Mouse (Mus musculus): Measurements from ENCODE around the gene Zfp644. TPM values are rescaled to one million over a fixed set of nuclear protein-coding genes. Genes with fewer than 3 reads are reported as not detected.

The Zfp644 gene
- 57.5 and 82.8 TPM in 2 replicates for polyA plus RNA-seq (2014; fragmentation: Nextera tagmentation; extraction: Ambion mirVana)

DNA sequence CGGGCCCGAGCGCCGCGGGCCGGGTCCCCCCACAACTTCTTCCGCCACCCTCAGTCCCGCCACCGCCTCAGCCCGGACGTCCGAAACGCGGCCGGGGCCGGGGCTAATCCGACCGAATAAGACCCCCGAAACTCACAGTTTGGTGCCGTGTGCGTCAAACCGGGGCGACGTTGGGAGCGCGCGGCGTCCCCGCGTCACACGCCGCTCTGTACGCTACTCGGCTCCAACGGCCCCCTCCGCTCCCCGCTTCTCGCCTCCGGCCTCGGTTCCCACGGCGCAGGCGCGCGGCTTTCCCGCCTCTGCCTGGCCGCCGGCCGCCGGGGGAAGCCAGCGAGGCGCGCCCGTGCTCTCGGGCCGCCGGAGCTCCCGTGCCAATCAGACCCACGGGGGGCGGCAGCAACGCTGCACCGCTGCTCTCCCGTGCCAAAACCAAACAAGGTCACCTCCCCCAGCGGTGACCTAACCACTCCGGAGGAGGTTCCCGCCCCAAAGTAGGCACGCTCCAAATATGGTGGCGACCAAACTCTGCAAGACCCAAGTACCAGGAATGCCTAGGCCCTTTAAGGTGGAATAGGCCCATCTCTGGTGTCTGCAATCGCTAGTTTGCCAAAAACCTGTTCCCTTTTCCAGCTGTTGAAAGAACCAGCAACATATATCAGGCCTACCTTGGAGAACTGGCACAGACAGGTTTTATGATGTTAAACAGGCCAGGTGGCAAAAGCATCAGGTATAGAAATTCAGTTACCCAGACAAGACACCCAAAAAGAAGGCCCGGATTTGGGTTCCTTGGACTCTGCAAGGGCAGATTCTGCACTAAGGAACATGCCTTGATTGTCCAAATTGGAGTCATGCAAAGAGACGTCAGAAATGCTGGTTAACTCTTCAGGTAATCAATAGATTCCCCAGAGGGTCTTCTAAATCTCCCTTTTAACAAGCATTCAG lies at the start of gene Zfp644:
Zfp644 (minus strand) TSS at position 892 of the 942 bp plus-strand sequence.
- H3K9me3 ChIP-seq (replicated peaks; ENCODE audit: control insufficient read depth, low read length): no peaks in the 10 kb centered on the region
- WGBS (ENCODE audit: insufficient replicate concordance): 2% methylated on average over 58 of the region's 71 CpGs
- H3K4me3 ChIP-seq (ENCODE audit: low read depth, low read length): peak within 1 kb of the TSS; percentile 94
- peak within 1 kb of the TSS; percentile 99 for H3K9ac ChIP-seq (ENCODE audit: low read depth, low read length)
- no peaks in the 10 kb centered on the region for H3K36me3 ChIP-seq (ENCODE audit: control insufficient read depth, insufficient read depth, low read length)
- peak within 1 kb of the TSS; percentile 99 for H3K27ac ChIP-seq (ENCODE audit: low read depth, low read length)
- no peaks in the 10 kb centered on the region for H3K27me3 ChIP-seq (ENCODE audit: control insufficient read depth, insufficient read depth, low read length)
- ATAC-seq (replicated peaks; ENCODE audit: insufficient number of reproducible peaks, low FRiP score, low TSS enrichment): peak; percentile 87
- peaks cover 20% of the 10 kb centered on the region for H3K4me1 ChIP-seq (ENCODE audit: control insufficient read depth, insufficient read depth, low read length)
- H3K4me2 ChIP-seq: peak within 1 kb of the TSS; percentile 84

- no peak overlapping the region for H3K4me2 ChIP-seq
- WGBS (ENCODE audit: insufficient replicate concordance): 46% methylated on average over 6 of the region's 6 CpGs
- ATAC-seq (replicated peaks; ENCODE audit: insufficient number of reproducible peaks, low FRiP score, low TSS enrichment): no peak
- H3K9me3 ChIP-seq (replicated peaks; ENCODE audit: control insufficient read depth, low read length): no peaks in the 10 kb centered on the region
- H3K4me1 ChIP-seq (ENCODE audit: control insufficient read depth, insufficient read depth, low read length): no peaks in the 10 kb centered on the region
- H3K36me3 ChIP-seq (ENCODE audit: control insufficient read depth, insufficient read depth, low read length): no peaks in the 10 kb centered on the region
- no peak overlapping the region for H3K4me3 ChIP-seq (ENCODE audit: low read depth, low read length)
- no peak overlapping the region for H3K27ac ChIP-seq (ENCODE audit: low read depth, low read length)
- H3K27me3 ChIP-seq (ENCODE audit: control insufficient read depth, insufficient read depth, low read length): no peaks in the 10 kb centered on the region
- no peak overlapping the region for H3K9ac ChIP-seq (ENCODE audit: low read depth, low read length)
Measured at GRCm38 (mm10) chr5:106739716-106740115, 42.6 kb upstream of the Zfp644 start.

- Histone ChIP-seq H3K9me3 (replicated peaks; ENCODE audit: control insufficient read depth, low read length) (no peaks in the 10 kb centered on the region), H3K27ac (ENCODE audit: low read depth, low read length) (no peak overlapping the region), H3K4me1 (ENCODE audit: control insufficient read depth, insufficient read depth, low read length) (no peaks in the 10 kb centered on the region), H3K36me3 (ENCODE audit: control insufficient read depth, insufficient read depth, low read length) (no peaks in the 10 kb centered on the region), H3K27me3 (ENCODE audit: control insufficient read depth, insufficient read depth, low read length) (no peaks in the 10 kb centered on the region), H3K4me2 (no peak overlapping the region), H3K9ac (ENCODE audit: low read depth, low read length) (no peak overlapping the region), H3K4me3 (ENCODE audit: low read depth, low read length) (no peak overlapping the region)
- no peak for ATAC-seq (replicated peaks; ENCODE audit: insufficient number of reproducible peaks, low FRiP score, low TSS enrichment)
- WGBS (ENCODE audit: insufficient replicate concordance): 84% methylated on average over 3 of the region's 3 CpGs
Measured at GRCm38 (mm10) chr5:106723487-106723886, 26.4 kb upstream of the Zfp644 start.

DNA sequence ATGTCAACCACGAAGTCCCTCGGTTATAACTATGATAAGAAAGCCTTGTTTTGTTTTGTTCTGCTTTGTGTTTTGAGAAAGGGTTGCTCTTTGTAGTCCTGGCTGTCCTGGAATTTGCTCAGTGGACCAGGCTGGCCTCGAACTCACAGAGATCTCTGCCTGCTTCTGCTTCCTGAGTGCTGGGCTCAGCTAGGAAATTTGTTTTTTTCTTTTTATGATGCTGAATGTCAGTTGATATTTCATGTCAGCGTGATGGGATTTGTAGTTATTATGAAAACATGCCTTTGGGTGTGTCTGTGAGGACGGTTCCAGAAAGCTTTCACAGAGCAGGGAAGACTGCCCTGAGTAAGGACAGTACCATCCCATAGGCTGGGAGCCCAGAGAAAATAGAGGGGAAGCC lies 25.7 kb upstream of the Zfp644 start:
- WGBS (ENCODE audit: insufficient replicate concordance): 64% methylated on average over 5 of the region's 5 CpGs
- H3K4me1 ChIP-seq (ENCODE audit: control insufficient read depth, insufficient read depth, low read length): no peaks in the 10 kb centered on the region
- no peak overlapping the region for H3K9ac ChIP-seq (ENCODE audit: low read depth, low read length)
- no peaks in the 10 kb centered on the region for H3K9me3 ChIP-seq (replicated peaks; ENCODE audit: control insufficient read depth, low read length)
- no peak overlapping the region for H3K4me2 ChIP-seq
- no peak for ATAC-seq (replicated peaks; ENCODE audit: insufficient number of reproducible peaks, low FRiP score, low TSS enrichment)
- H3K4me3 ChIP-seq (ENCODE audit: low read depth, low read length): no peak overlapping the region
- no peaks in the 10 kb centered on the region for H3K36me3 ChIP-seq (ENCODE audit: control insufficient read depth, insufficient read depth, low read length)
- H3K27ac ChIP-seq (ENCODE audit: low read depth, low read length): no peak overlapping the region
- no peaks in the 10 kb centered on the region for H3K27me3 ChIP-seq (ENCODE audit: control insufficient read depth, insufficient read depth, low read length)

GRCm38 (mm10) chr5:106711870-106712277 lies 14.8 kb upstream of the Zfp644 start:
- H3K36me3 ChIP-seq (ENCODE audit: control insufficient read depth, insufficient read depth, low read length): no peaks in the 10 kb centered on the region
- H3K4me3 ChIP-seq (ENCODE audit: low read depth, low read length): no peak overlapping the region
- no peaks in the 10 kb centered on the region for H3K9me3 ChIP-seq (replicated peaks; ENCODE audit: control insufficient read depth, low read length)
- H3K4me2 ChIP-seq: no peak overlapping the region
- H3K27me3 ChIP-seq (ENCODE audit: control insufficient read depth, insufficient read depth, low read length): no peaks in the 10 kb centered on the region
- no peak for ATAC-seq (replicated peaks; ENCODE audit: insufficient number of reproducible peaks, low FRiP score, low TSS enrichment)
- peaks cover 30% of the 10 kb centered on the region for H3K4me1 ChIP-seq (ENCODE audit: control insufficient read depth, insufficient read depth, low read length)
- 37% methylated on average over 3 of the region's 3 CpGs for WGBS (ENCODE audit: insufficient replicate concordance)
- H3K27ac ChIP-seq (ENCODE audit: low read depth, low read length): peak overlapping the region; percentile 46; the same call in 1 of the 2 replicates
- H3K9ac ChIP-seq (ENCODE audit: low read depth, low read length): peak overlapping the region; percentile 43; the same call in 1 of the 2 replicates

DNA sequence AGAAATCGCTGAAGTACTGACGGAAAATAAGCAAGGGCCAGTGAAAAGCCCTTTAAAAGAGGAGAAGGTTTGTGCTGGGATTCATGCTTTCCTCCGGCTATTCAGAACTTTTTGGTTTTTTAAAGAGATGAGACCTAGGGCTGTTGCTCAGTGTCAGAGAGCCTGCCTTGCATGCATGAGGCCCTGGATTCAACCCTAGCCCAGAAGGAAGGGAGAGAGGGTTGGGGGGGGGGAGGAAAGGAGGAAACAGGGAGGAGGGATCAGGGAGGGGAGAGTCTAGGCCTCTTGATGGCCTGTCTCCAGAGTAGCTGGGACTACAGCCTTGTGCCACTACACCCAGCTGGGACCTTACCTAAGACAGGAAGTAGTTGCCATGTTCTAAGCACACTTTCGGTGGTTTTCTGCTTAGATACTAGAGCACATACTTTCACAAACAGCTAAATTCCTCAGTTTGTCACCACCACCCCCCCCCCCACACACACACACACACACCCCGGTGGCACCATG lies 14.2 kb upstream of the Zfp644 start:
- WGBS (ENCODE audit: insufficient replicate concordance): 68% methylated on average over 5 of the region's 5 CpGs
- Histone ChIP-seq H3K27me3 (ENCODE audit: control insufficient read depth, insufficient read depth, low read length) (no peaks in the 10 kb centered on the region), H3K36me3 (ENCODE audit: control insufficient read depth, insufficient read depth, low read length) (no peaks in the 10 kb centered on the region), H3K27ac (ENCODE audit: low read depth, low read length) (peak overlapping the region; percentile 46; the same call in 1 of the 2 replicates), H3K4me2 (no peak overlapping the region), H3K9ac (ENCODE audit: low read depth, low read length) (no peak overlapping the region), H3K9me3 (replicated peaks; ENCODE audit: control insufficient read depth, low read length) (no peaks in the 10 kb centered on the region), H3K4me3 (ENCODE audit: low read depth, low read length) (no peak overlapping the region), H3K4me1 (ENCODE audit: control insufficient read depth, insufficient read depth, low read length) (peaks cover 27% of the 10 kb centered on the region)
- ATAC-seq (replicated peaks; ENCODE audit: insufficient number of reproducible peaks, low FRiP score, low TSS enrichment): no peak

GRCm38 (mm10) chr5:106710611-106711010 lies 13.5 kb upstream of the Zfp644 start:
- H3K4me1 ChIP-seq (ENCODE audit: control insufficient read depth, insufficient read depth, low read length): peaks cover 27% of the 10 kb centered on the region
- no peaks in the 10 kb centered on the region for H3K36me3 ChIP-seq (ENCODE audit: control insufficient read depth, insufficient read depth, low read length)
- 56% methylated on average over 12 of the region's 12 CpGs for WGBS (ENCODE audit: insufficient replicate concordance)
- peak overlapping the region; percentile 31; the same call in 1 of the 2 replicates for H3K4me2 ChIP-seq
- no peaks in the 10 kb centered on the region for H3K9me3 ChIP-seq (replicated peaks; ENCODE audit: control insufficient read depth, low read length)
- H3K27me3 ChIP-seq (ENCODE audit: control insufficient read depth, insufficient read depth, low read length): no peaks in the 10 kb centered on the region
- no peak for ATAC-seq (replicated peaks; ENCODE audit: insufficient number of reproducible peaks, low FRiP score, low TSS enrichment)
- 0 out of 2 replicates have a peak overlapping the region, but pooled peaks have one; percentile 1 for H3K27ac ChIP-seq (ENCODE audit: low read depth, low read length)
- H3K9ac ChIP-seq (ENCODE audit: low read depth, low read length): no peak overlapping the region
- no peak overlapping the region for H3K4me3 ChIP-seq (ENCODE audit: low read depth, low read length)

DNA sequence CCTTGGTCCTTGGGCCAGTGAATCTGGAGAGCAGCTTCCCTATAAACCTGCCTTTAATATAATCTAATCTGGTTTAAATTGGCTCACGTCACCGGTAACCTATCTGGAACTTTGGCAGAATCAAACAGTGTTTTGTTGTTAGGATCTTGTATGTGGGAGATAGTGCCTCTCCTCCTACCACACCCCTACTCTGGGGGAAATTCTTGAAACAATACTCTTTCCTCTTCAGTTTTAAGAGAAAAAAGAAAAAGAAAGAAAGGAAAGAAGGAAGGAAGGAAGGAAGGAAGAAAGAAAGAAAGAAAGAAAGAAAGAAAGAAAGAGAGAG lies 13.0 kb upstream of the Zfp644 start:
- Histone ChIP-seq H3K36me3 (ENCODE audit: control insufficient read depth, insufficient read depth, low read length) (no peaks in the 10 kb centered on the region), H3K9ac (ENCODE audit: low read depth, low read length) (peak overlapping the region; percentile 48; the same call in 1 of the 2 replicates), H3K4me2 (peak overlapping the region; percentile 49), H3K4me1 (ENCODE audit: control insufficient read depth, insufficient read depth, low read length) (peaks cover 32% of the 10 kb centered on the region), H3K4me3 (ENCODE audit: low read depth, low read length) (peak overlapping the region; percentile 4; the same call in 1 of the 2 replicates), H3K27me3 (ENCODE audit: control insufficient read depth, insufficient read depth, low read length) (no peaks in the 10 kb centered on the region), H3K9me3 (replicated peaks; ENCODE audit: control insufficient read depth, low read length) (no peaks in the 10 kb centered on the region), H3K27ac (ENCODE audit: low read depth, low read length) (peak overlapping the region; percentile 52; the same call in 1 of the 2 replicates)
- 14% methylated on average over 2 of the region's 2 CpGs for WGBS (ENCODE audit: insufficient replicate concordance)
- ATAC-seq (replicated peaks; ENCODE audit: insufficient number of reproducible peaks, low FRiP score, low TSS enrichment): no peak

Data from heart, embryonic 11.5 days (tissue).